Mouse (Mus musculus): Measurements from ENCODE around the gene Creb3l1. TPM values are rescaled to one million over a fixed set of nuclear protein-coding genes. Genes with fewer than 3 reads are reported as not detected.
A peak's percentile ranks its signal among the peaks of the same experiment; 100 is the strongest.

Creb3l1 gene
- polyA plus RNA-seq, 1 experiment from 2014 or later: 18.7 TPM

GRCm38 (mm10) chr2:91971231-91972097 lies 52.8 kb downstream of the Creb3l1 start:
- no peaks in the 10 kb centered on the region for H3K36me3 ChIP-seq
- peak; percentile 42 for ATAC-seq
- H3K9ac ChIP-seq: no peak overlapping the region
- peak overlapping the region; percentile 36 for H3K4me2 ChIP-seq (replicated peaks)
- peaks cover 29% of the 10 kb centered on the region for H3K27me3 ChIP-seq (replicated peaks)
- H3K4me3 ChIP-seq (replicated peaks): no peak overlapping the region
- H3K27ac ChIP-seq: peak overlapping the region; percentile 81
- WGBS: 30% methylated on average over 21 of the region's 21 CpGs
- H3K9me3 ChIP-seq: no peaks in the 10 kb centered on the region
- H3K4me1 ChIP-seq (replicated peaks): peaks cover 42% of the 10 kb centered on the region

- H3K9ac ChIP-seq: no peak overlapping the region
- peaks cover 41% of the 10 kb centered on the region for H3K4me1 ChIP-seq (replicated peaks)
- no peaks in the 10 kb centered on the region for H3K9me3 ChIP-seq
- peak overlapping the region; percentile 59 for H3K27ac ChIP-seq
- no peak overlapping the region for H3K4me2 ChIP-seq (replicated peaks)
- no peaks in the 10 kb centered on the region for H3K36me3 ChIP-seq
- H3K27me3 ChIP-seq (replicated peaks): no peaks in the 10 kb centered on the region
- H3K4me3 ChIP-seq (replicated peaks): no peak overlapping the region
- 42% methylated on average over 11 of the region's 11 CpGs for WGBS
- ATAC-seq: no peak
Observed at GRCm38 (mm10) chr2:91967962-91968361, 56.3 kb downstream of the Creb3l1 start.

GRCm38 (mm10) chr2:91966367-91966766 lies 57.9 kb downstream of the Creb3l1 start:
- ATAC-seq: no peak
- Histone ChIP-seq H3K9me3 (no peaks in the 10 kb centered on the region), H3K9ac (no peak overlapping the region), H3K4me1 (replicated peaks) (peaks cover 38% of the 10 kb centered on the region), H3K27ac (no peak overlapping the region), H3K27me3 (replicated peaks) (no peaks in the 10 kb centered on the region), H3K36me3 (no peaks in the 10 kb centered on the region), H3K4me2 (replicated peaks) (no peak overlapping the region), H3K4me3 (replicated peaks) (no peak overlapping the region)
- 88% methylated on average over 5 of the region's 5 CpGs for WGBS

- no peak for ATAC-seq
- Histone ChIP-seq H3K27ac (peak overlapping the region; percentile 42; the same call in 1 of the 2 replicates), H3K9ac (peak overlapping the region; percentile 44), H3K27me3 (replicated peaks) (no peaks in the 10 kb centered on the region), H3K4me1 (replicated peaks) (peaks cover 41% of the 10 kb centered on the region), H3K4me2 (replicated peaks) (peak overlapping the region; percentile 80), H3K4me3 (replicated peaks) (peak overlapping the region; percentile 30), H3K9me3 (no peaks in the 10 kb centered on the region), H3K36me3 (no peaks in the 10 kb centered on the region)
- 21% methylated on average over 20 of the region's 20 CpGs for WGBS
Observed at GRCm38 (mm10) chr2:91965417-91965816, 58.9 kb downstream of the Creb3l1 start.

- WGBS: 63% methylated on average over 3 of the region's 3 CpGs
- ATAC-seq: no peak
- H3K36me3 ChIP-seq: no peaks in the 10 kb centered on the region
- H3K4me2 ChIP-seq (replicated peaks): peak overlapping the region; percentile 80
- H3K4me3 ChIP-seq (replicated peaks): peak overlapping the region; percentile 30; the same call in 1 of the 2 replicates
- H3K4me1 ChIP-seq (replicated peaks): peaks cover 48% of the 10 kb centered on the region
- no peaks in the 10 kb centered on the region for H3K27me3 ChIP-seq (replicated peaks)
- H3K9ac ChIP-seq: no peak overlapping the region
- peak overlapping the region; percentile 42; the same call in 1 of the 2 replicates for H3K27ac ChIP-seq
- H3K9me3 ChIP-seq: no peaks in the 10 kb centered on the region
Observed at GRCm38 (mm10) chr2:91964610-91965204, 59.6 kb downstream of the Creb3l1 start.

- Histone ChIP-seq H3K4me3 (replicated peaks) (peak overlapping the region; percentile 83), H3K9ac (peak overlapping the region; percentile 94), H3K27me3 (replicated peaks) (no peaks in the 10 kb centered on the region), H3K36me3 (no peaks in the 10 kb centered on the region), H3K4me1 (replicated peaks) (peaks cover 60% of the 10 kb centered on the region), H3K4me2 (replicated peaks) (peak overlapping the region; percentile 80), H3K9me3 (no peaks in the 10 kb centered on the region), H3K27ac (peak overlapping the region; percentile 90)
- 0% methylated on average over 57 of the region's 57 CpGs for WGBS
- ATAC-seq: peak; percentile 91
Observed at GRCm38 (mm10) chr2:91963443-91963932, 60.8 kb downstream of the Creb3l1 start.

GRCm38 (mm10) chr2:91962864-91963401 lies 61.4 kb downstream of the Creb3l1 start:
- Histone ChIP-seq H3K4me3 (replicated peaks) (peak overlapping the region; percentile 83), H3K27me3 (replicated peaks) (no peaks in the 10 kb centered on the region), H3K4me2 (replicated peaks) (peak overlapping the region; percentile 80), H3K9me3 (no peaks in the 10 kb centered on the region), H3K27ac (peak overlapping the region; percentile 90), H3K9ac (peak overlapping the region; percentile 94), H3K36me3 (no peaks in the 10 kb centered on the region), H3K4me1 (replicated peaks) (peaks cover 61% of the 10 kb centered on the region)
- under 1% methylated on average over 37 of the region's 39 CpGs for WGBS
- peak; percentile 16; the same call in 1 of the 2 replicates for ATAC-seq

- Histone ChIP-seq H3K27me3 (replicated peaks) (no peaks in the 10 kb centered on the region), H3K9me3 (no peaks in the 10 kb centered on the region), H3K9ac (peak overlapping the region; percentile 94), H3K27ac (peak overlapping the region; percentile 92), H3K4me3 (replicated peaks) (peak overlapping the region; percentile 83), H3K4me1 (replicated peaks) (peaks cover 67% of the 10 kb centered on the region), H3K4me2 (replicated peaks) (peak overlapping the region; percentile 80), H3K36me3 (no peaks in the 10 kb centered on the region)
- ATAC-seq: peak; percentile 77
- WGBS: 37% methylated on average over 4 of the region's 4 CpGs
Observed at GRCm38 (mm10) chr2:91961901-91962761, 62.2 kb downstream of the Creb3l1 start.

GRCm38 (mm10) chr2:91960459-91960858 lies 63.8 kb downstream of the Creb3l1 start:
- H3K27ac ChIP-seq: no peak overlapping the region
- peaks cover 75% of the 10 kb centered on the region for H3K4me1 ChIP-seq (replicated peaks)
- H3K27me3 ChIP-seq (replicated peaks): no peaks in the 10 kb centered on the region
- no peaks in the 10 kb centered on the region for H3K36me3 ChIP-seq
- H3K9ac ChIP-seq: no peak overlapping the region
- 94% methylated on average over 5 of the region's 5 CpGs for WGBS
- no peaks in the 10 kb centered on the region for H3K9me3 ChIP-seq
- no peak overlapping the region for H3K4me3 ChIP-seq (replicated peaks)
- H3K4me2 ChIP-seq (replicated peaks): no peak overlapping the region
- ATAC-seq: no peak

GRCm38 (mm10) chr2:91959544-91960410 lies 64.5 kb downstream of the Creb3l1 start:
- H3K9ac ChIP-seq: no peak overlapping the region; the same call in 1 of the 2 replicates
- no peaks in the 10 kb centered on the region for H3K27me3 ChIP-seq (replicated peaks)
- H3K4me1 ChIP-seq (replicated peaks): peaks cover 77% of the 10 kb centered on the region
- 72% methylated on average over 11 of the region's 11 CpGs for WGBS
- ATAC-seq: no peak
- H3K4me3 ChIP-seq (replicated peaks): no peak overlapping the region
- no peaks in the 10 kb centered on the region for H3K9me3 ChIP-seq
- H3K4me2 ChIP-seq (replicated peaks): 0 out of 2 replicates have a peak overlapping the region, but pooled peaks have one; percentile 12
- H3K27ac ChIP-seq: no peak overlapping the region
- no peaks in the 10 kb centered on the region for H3K36me3 ChIP-seq

Data from intestine, embryonic 15.5 days (tissue).